Comparison of ENCODE assay signal across 15 mouse cellular contexts in genomic region chr7:59234773-59235401, GRCm38 (mm10).
"Had no signal": no experiment of that assay in that cellular context is flagged by ENCODE, and none has a peak within 500 bp of the region (broad histone marks: within the 10 kb centered on the region; RNA-seq: fewer than 3 reads in every experiment).

No protein-coding gene starts in this region.

- H3K4me2 ChIP-seq: kidney, embryonic 15.5 days; midbrain, embryonic 11.5 days; midbrain, embryonic 15.5 days; neural tube, embryonic 13.5 days had no signal

- DNase-seq: kidney, adult 2 months; kidney, postnatal 14 days; lung, adult 2 months; lung, postnatal 36 days; right cerebral cortex, postnatal 25 days; thymus, adult 18-20 months; thymus, postnatal 14 days had no signal

- H3K27me3 ChIP-seq: kidney, embryonic 15.5 days; midbrain, embryonic 15.5 days; neural tube, embryonic 13.5 days had no signal

- H3K9ac ChIP-seq: kidney, embryonic 15.5 days; midbrain, embryonic 15.5 days; neural tube, embryonic 13.5 days had no signal

- H3K36me3 ChIP-seq: kidney, embryonic 15.5 days; limb, embryonic 10.5 days; midbrain, embryonic 15.5 days; neural tube, embryonic 13.5 days had no signal

- H3K4me3 ChIP-seq: kidney, embryonic 15.5 days; left cerebral cortex, adult 2 months; limb, embryonic 10.5 days; midbrain, embryonic 15.5 days; neural tube, embryonic 13.5 days had no signal

- H3K27ac ChIP-seq: kidney, embryonic 15.5 days; left cerebral cortex, adult 2 months; limb, embryonic 10.5 days; midbrain, embryonic 15.5 days; neural tube, embryonic 13.5 days had no signal

- ATAC-seq: intestine, embryonic 16.5 days; lung, postnatal 0 days; midbrain, embryonic 15.5 days had no signal

- H3K9me3 ChIP-seq: kidney, embryonic 15.5 days; limb, embryonic 10.5 days; midbrain, embryonic 15.5 days; neural tube, embryonic 13.5 days had no signal
